Mouse (Mus musculus) testis, adult 2 months (tissue): Measurements from ENCODE around the gene Mrpl49.

ENCODE experiments used
- CTCF ChIP-seq: fragments of 200-500 bp; IDR thresholded peaks from 2 replicates; pipeline ENCODE4 v1.5.1; 2012; ENCODE audit warnings: low read depth, mild to moderate bottlenecking, inconsistent platforms, low read length, moderate library complexity; ENCODE audit not compliant: control insufficient read depth, insufficient read depth, insufficient replicate concordance
- POLR2A ChIP-seq: fragments of 200-500 bp; IDR thresholded peaks from 2 replicates; pipeline ENCODE4 v1.6.1; 2012; ENCODE audit warnings: low read depth, mild to moderate bottlenecking, inconsistent platforms, low read length, moderate library complexity; ENCODE audit not compliant: control insufficient read depth

DNA sequence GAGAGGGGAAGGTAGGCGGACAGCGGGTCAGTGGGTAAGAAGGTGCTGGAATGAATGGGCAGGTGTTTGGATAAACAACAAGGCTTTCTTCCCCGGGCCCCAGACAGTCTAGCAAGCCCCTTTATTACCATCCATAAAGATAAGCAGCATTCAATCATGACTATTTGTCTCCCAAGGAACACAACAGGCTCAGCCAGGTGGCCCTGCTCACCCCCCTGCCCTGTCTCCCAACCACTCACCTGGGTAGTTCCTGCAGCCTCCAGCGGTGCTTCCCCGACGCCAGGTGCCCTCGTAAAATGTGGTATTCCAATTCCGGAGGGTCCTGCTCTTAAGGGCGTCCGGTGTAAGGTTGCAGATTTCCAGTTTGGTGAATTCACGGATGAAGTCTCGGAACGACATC is 50.6 kb downstream of the Mrpl49 start:
- TF ChIP-seq CTCF (no peak), POLR2A (no peak)
